Mouse (Mus musculus) liver, adult 2 months (tissue): ENCODE results near the gene Gsk3a.

Experiments used
- CTCF ChIP-seq: fragments of 200-500 bp; IDR thresholded peaks from 2 replicates; pipeline ENCODE4 v1.5.1; 2011; ENCODE audit warnings: low read depth, low read length, control low read depth
- POLR2A ChIP-seq: fragments of 200-500 bp; IDR thresholded peaks from 2 replicates; pipeline ENCODE4 v1.6.1; 2011; ENCODE audit warnings: low read length, control low read depth; ENCODE audit not compliant: insufficient read depth; ENCODE audit errors: extremely low read depth

DNA sequence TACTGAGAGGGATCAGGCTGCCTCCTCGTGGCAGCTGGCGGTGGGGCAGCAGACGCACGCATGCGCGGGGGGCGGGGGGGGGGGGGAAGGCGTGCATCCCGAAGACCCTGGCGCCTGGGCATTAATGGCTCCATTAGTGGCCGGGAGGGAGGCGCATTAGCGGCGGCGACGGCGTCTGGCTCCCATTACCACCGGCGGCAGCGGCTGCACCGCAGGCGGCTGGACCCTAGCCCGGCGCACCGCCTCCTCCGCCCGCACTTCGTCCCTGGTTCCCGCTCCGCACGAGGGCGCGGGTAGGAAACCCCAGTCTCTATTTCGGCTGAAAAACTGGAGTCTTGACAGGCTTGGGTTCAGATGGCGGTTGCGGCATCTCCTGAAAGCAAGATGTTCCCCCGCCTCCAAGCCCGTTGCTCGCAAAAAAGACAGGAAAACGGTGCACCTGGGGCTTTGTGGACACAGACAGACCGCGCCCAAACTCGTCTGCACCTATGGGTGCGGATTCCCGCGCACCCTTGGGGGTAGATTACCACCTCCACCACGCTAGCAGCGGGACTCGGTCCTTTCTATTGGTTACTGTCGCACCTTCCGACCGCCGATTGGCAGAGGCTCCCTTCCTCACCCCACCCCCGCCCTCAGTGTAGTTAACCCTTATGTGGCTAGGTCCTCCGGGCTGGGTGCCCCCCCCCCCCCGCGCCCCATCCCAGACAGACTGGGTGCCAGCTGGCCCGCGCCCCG, 40.9 kb upstream of the Gsk3a start:
- peak; percentile 74 for TF ChIP-seq CTCF
- peak; percentile 56; the same call in 1 of the 2 replicates for TF ChIP-seq POLR2A
